Mouse (Mus musculus) CD4-positive, CD25-positive, alpha-beta regulatory T cell, adult 9 weeks (primary cell): ENCODE data around the gene Metap1d. TPM values are rescaled to one million over a fixed set of nuclear protein-coding genes. Genes with fewer than 3 reads are reported as not detected.

Experiments used
- polyA plus RNA-seq: library from polyadenylated mRNA; unstranded; fragments of 100-300 nt; shearing (Covaris generic); gene quantifications from one replicate; pipeline ENCODE4 v1.2.1, GENCODE M21; 2017

Metap1d gene
- polyA plus RNA-seq = 36.9 TPM

DNA sequence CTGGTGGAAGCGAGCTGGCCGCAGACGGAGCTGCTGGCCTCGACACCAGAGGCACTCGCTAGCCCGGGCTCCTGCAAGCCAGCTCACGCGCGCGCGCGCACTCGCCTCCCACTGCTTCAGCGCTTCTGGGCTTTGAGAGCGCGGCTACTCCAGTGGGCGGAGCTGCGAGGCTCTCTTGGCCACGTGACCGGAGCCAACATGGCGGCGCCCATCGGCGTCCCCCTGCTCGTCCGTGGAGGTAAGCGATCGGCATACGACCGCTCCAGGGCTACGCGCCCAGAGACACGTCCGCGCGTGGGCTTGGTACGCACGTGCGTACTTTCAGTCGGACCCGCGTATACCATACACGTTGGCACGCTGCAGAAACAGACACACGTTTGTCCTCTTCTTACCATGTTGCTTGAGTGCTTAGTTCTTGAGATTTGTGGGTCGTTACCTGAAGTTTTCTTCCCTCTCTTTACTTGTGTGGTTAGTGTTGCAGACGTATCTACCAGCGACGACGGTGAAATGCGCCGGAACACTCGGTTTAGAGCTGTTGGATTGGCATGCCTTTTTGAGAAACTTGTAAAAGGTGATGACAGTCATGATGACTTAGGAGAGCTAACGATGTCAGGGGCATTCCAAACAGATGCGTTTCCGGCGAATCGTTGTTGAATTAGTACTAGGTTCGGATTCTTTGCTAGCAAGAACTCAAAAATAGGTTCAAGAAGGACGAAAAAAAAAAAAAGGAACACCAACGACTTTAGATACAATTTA lies at the start of gene Metap1d:
Gene Metap1d (plus strand): TSS at position 116 of the 756 bp plus-strand sequence.

DNA sequence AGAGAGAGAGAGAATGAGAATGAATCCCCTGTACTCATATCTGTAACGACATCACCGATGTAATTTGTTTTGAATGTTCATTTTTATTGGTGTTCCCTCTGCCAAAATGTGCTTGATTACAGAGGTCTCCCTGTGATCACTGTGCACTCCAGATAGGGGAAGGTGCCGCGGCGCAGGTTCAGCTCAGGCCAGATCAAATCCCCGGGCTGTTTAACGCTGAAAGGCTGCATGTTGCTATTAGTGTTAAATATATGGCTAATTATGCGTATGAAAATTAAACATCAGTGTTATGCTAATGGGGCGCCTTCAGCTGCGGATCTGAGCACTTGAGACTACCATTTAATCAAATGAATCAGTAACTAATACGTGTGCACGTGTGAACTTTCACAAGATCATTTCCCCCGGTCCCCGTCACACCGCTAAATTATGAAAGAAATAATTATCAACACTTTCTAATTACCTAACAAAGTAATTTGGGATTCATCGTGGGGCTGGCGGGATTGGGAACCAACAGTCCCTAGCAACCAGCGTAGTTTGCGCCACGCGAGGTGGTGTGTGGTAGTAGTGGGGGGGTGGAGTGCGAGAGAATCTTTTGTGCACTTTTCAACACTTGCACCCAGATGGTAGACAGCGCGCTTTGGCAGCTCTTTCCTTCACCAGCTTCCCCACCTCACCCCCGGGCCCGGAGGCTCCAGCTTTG lies 75.1 kb downstream of the Metap1d start, which contains the start of gene Dlx1:
Gene Dlx1 (plus strand): TSS at position 100 of the 700 bp plus-strand sequence.

DNA sequence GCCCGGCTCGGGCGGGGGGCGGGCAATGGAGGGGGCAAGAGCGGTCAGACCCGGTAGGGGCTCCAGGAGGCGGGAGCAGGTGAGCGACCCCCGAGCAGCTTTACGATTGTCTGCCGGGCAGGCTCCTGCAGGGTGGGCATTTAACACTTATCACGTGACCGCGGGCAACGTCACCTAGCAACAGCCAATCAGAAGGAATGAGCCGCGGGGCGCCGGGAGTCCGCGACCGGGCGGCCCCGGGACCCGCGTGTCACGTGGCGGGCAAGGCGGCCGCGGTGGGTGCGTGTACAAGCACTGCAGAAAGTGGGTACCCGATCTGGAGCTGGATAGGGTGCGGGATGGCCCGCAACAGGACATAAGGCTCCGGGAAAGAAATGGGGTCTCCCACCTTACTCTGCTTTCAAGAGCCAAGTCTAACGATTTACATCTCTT lies 93.6 kb downstream of the Metap1d start, which contains the start of gene Dlx2:
Gene Dlx2 (minus strand): TSS at position 115 of the 432 bp plus-strand sequence.

Other genes with a start within 250 kb of the Metap1d start
- 46.2 TPM for gene Dync1i2, start 241.6 kb upstream of the Metap1d start, polyA plus RNA-seq
- gene Slc25a12, start 85.5 kb upstream of the Metap1d start, polyA plus RNA-seq = 114 TPM
- gene Hat1, start 64.3 kb upstream of the Metap1d start, polyA plus RNA-seq = 71.8 TPM
- not detected for gene Dlx1, start 74.8 kb downstream of the Metap1d start, polyA plus RNA-seq
- not detected for gene Dlx2, start 93.5 kb downstream of the Metap1d start, polyA plus RNA-seq